In genomic region chr17:21845545-21846321, GRCm38 (mm10) we compare ENCODE assay signal across 7 mouse cellular contexts. TPM values are rescaled to one million over a fixed set of nuclear protein-coding genes. Genes with fewer than 3 reads are reported as not detected.
A peak's percentile ranks its signal among the peaks of the same experiment; 100 is the strongest.
DNase-seq lines count a peak whose midpoint lies in the region; ATAC-seq and TF ChIP-seq lines count a peak whose summit lies in the region.

Gene Zfp820, minus strand, starts transcription at chr17:21845772.

- no peaks in the 10 kb centered on the region for H3K4me1 ChIP-seq in intestine, embryonic 15.5 days (replicated peaks)
- H3K4me1 ChIP-seq in midbrain, embryonic 10.5 days, result peaks cover 9% of the 10 kb centered on the region
- no peaks in the 10 kb centered on the region for H3K4me1 ChIP-seq in small intestine, adult 2 months (ENCODE audit: control insufficient read depth, insufficient read depth, insufficient read length, low read length)

- ATAC-seq in intestine, embryonic 15.5 days, result peak; percentile 99

- DNase-seq in adrenal gland, adult 2 months, result peak; percentile 74
- peak; percentile 83 for DNase-seq in embryo, embryonic 11.5 days (ENCODE audit: low read depth, low spot score)
- peak; percentile 38 to 64 for DNase-seq in gastrocnemius, postnatal 4 days (ENCODE audit: low spot score in 2 of 2)
- peak; percentile 53 for DNase-seq in left cerebral cortex, postnatal 4 days
- peak; percentile 80 for DNase-seq in midbrain, embryonic 10.5 days (ENCODE audit: low spot score)

- WGBS in intestine, embryonic 15.5 days, result 3% methylated on average over 22 of the region's 22 CpGs
- 4% methylated on average over 22 of the region's 22 CpGs for WGBS in midbrain, embryonic 10.5 days
- 2% methylated on average over 22 of the region's 22 CpGs for WGBS in small intestine, adult 2 months

- H3K27me3 ChIP-seq in intestine, embryonic 15.5 days (replicated peaks), result no peaks in the 10 kb centered on the region
- no peaks in the 10 kb centered on the region for H3K27me3 ChIP-seq in midbrain, embryonic 10.5 days (ENCODE audit: low read depth, poor library complexity, severe bottlenecking)
- H3K27me3 ChIP-seq in small intestine, adult 2 months (ENCODE audit: control insufficient read depth, insufficient read depth, low read length), result no peaks in the 10 kb centered on the region

- TF ChIP-seq POLR2A in small intestine, adult 2 months (IDR thresholded peaks at IDR 0.05; ENCODE audit: low read depth, low read length), result peak; percentile 46; the same call in 1 of the 2 replicates

- H3K9ac ChIP-seq in intestine, embryonic 15.5 days, result peak within 1 kb of the TSS; percentile 74

- peak within 1 kb of the TSS; percentile 67 for H3K4me3 ChIP-seq in intestine, embryonic 15.5 days (replicated peaks)
- peak within 1 kb of the TSS; percentile 73 for H3K4me3 ChIP-seq in midbrain, embryonic 10.5 days
- H3K4me3 ChIP-seq in small intestine, adult 2 months (ENCODE audit: low read depth, low read length), result peak within 1 kb of the TSS; percentile 98

- 0 out of 2 replicates have a peak, but pooled peaks have one; percentile 2 for TF ChIP-seq CTCF in small intestine, adult 2 months (IDR thresholded peaks at IDR 0.05; ENCODE audit: extremely low read depth, insufficient read length, insufficient replicate concordance, low read depth, low read length)

- H3K27ac ChIP-seq in intestine, embryonic 15.5 days, result peak within 1 kb of the TSS; percentile 80
- peak within 1 kb of the TSS; percentile 87 for H3K27ac ChIP-seq in midbrain, embryonic 10.5 days (replicated peaks)
- H3K27ac ChIP-seq in small intestine, adult 2 months (ENCODE audit: insufficient read depth, low read depth, low read length), result peak within 1 kb of the TSS; percentile 26; the same call in 1 of the 2 replicates

- no peaks in the 10 kb centered on the region for H3K9me3 ChIP-seq in intestine, embryonic 15.5 days
- H3K9me3 ChIP-seq in midbrain, embryonic 10.5 days (replicated peaks), result no peaks in the 10 kb centered on the region

- peak within 1 kb of the TSS; percentile 58 for H3K4me2 ChIP-seq in intestine, embryonic 15.5 days (replicated peaks)

- no peaks in the 10 kb centered on the region for H3K36me3 ChIP-seq in intestine, embryonic 15.5 days
- H3K36me3 ChIP-seq in midbrain, embryonic 10.5 days, result no peaks in the 10 kb centered on the region
- H3K36me3 ChIP-seq in small intestine, adult 2 months (ENCODE audit: control insufficient read depth, insufficient read depth, low read length), result no peaks in the 10 kb centered on the region

- intact Hi-C loops in left cerebral cortex, postnatal 4 days (cut with DNase I), result no loop called here

RNA-seq across cellular contexts. Expression of gene Zfp820, which starts in this region (rescaled TPM):
- total RNA-seq in adrenal gland, adult 2 months (2021), result 1 to 10 TPM; 1.3 to 2.0 TPM
- 0.03 and 0.04 TPM in 2 replicates for polyA plus RNA-seq in adrenal gland, adult 2 months (2012; rRNA removed)
- total RNA-seq in gastrocnemius, postnatal 4 days (2021), result 1 to 10 TPM; 4.4 to 5.1 TPM
- 5.0 and 7.5 TPM in 2 replicates for polyA plus RNA-seq in intestine, embryonic 15.5 days (2015; fragmentation: Nextera tagmentation; extraction: Ambion mirVana)
- 1 to 10 TPM; 1.5 to 1.8 TPM for total RNA-seq in left cerebral cortex, postnatal 4 days (2021)
- 5.4 and 5.6 TPM in 2 replicates for polyA plus RNA-seq in midbrain, embryonic 10.5 days (2016; fragmentation: Nextera tagmentation; extraction: Ambion mirVana)
- polyA plus RNA-seq in small intestine, adult 2 months (2012; rRNA removed), result 0.03 TPM in 1 of 2 replicates, not detected in the other

Comparison
In these comparisons a context has a peak if more than half of its experiments do, and no peak if none do; other contexts are left out.
1. Peak in every context shown above with its lines: DNase-seq, ATAC-seq, H3K4me3 ChIP-seq and H3K27ac ChIP-seq.
2. H3K27ac ChIP-seq: peak in every context shown above with its lines; median percentile 87 in midbrain, embryonic 10.5 days; 80 in intestine, embryonic 15.5 days; 26 in small intestine, adult 2 months.